Mouse (Mus musculus) myocyte (in vitro differentiated cells): ENCODE measurements around the gene 3110082J24Rik. TPM values are rescaled to one million over a fixed set of nuclear protein-coding genes. Genes with fewer than 3 reads are reported as not detected.

Experiments
- H3K27me3 ChIP-seq: one replicate; pipeline ENCODE4 v1.6.1; 2011; ENCODE audit not compliant: control insufficient read depth, insufficient read depth, insufficient read length
- H3K36me3 ChIP-seq: one replicate; pipeline ENCODE4 v1.6.1; 2011; ENCODE audit not compliant: control insufficient read depth, insufficient read depth
- H3K4me2 ChIP-seq: one replicate; pipeline ENCODE4 v1.6.1; 2011; ENCODE audit warnings: low read depth, control low read depth
- H3K4me3 ChIP-seq: one replicate; pipeline ENCODE4 v1.5.1; 2011; ENCODE audit warnings: mild to moderate bottlenecking, control low read depth, moderate library complexity
- H3K79me2 ChIP-seq: one replicate; pipeline ENCODE4 v1.6.1; 2011; ENCODE audit not compliant: control insufficient read depth, insufficient read depth
- H3ac ChIP-seq: one replicate; pipeline ENCODE4 v1.6.1; 2011; ENCODE audit not compliant: control insufficient read depth, insufficient read length
- CEBPB ChIP-seq: IDR thresholded peaks from 2 replicates; pipeline ENCODE4 v1.6.1; 2011; ENCODE audit warnings: mild to moderate bottlenecking, moderate library complexity; ENCODE audit not compliant: poor library complexity, insufficient read depth, severe bottlenecking
- E2F4 ChIP-seq: IDR thresholded peaks from one replicate; pipeline ENCODE4 v1.6.1; 2011; ENCODE audit warnings: mild to moderate bottlenecking, control low read depth, moderate library complexity; ENCODE audit not compliant: insufficient read depth
- MAX ChIP-seq: IDR thresholded peaks from one replicate; pipeline ENCODE4 v1.6.1; 2011; ENCODE audit warnings: low read depth, mild to moderate bottlenecking, control low read depth
- MYOD1 ChIP-seq, 3 experiments: IDR thresholded peaks; one replicate each; pipeline ENCODE4 v1.6.1; 2011; ENCODE audit warnings: control low read depth in 2 of 3, low read depth in 2 of 3, mild to moderate bottlenecking in 2 of 3, moderate library complexity in 1 of 3; ENCODE audit not compliant: insufficient read length in 2 of 3, control insufficient read depth in 1 of 3
- MYOG ChIP-seq, 3 experiments: IDR thresholded peaks; one replicate each; pipeline ENCODE4 v1.6.1; 2011; ENCODE audit warnings: control low read depth in 2 of 3, low read depth in 2 of 3, mild to moderate bottlenecking in 2 of 3; ENCODE audit not compliant: insufficient read length in 2 of 3, control insufficient read depth in 1 of 3, insufficient read depth in 1 of 3
- POLR2A ChIP-seq: IDR thresholded peaks from one replicate; pipeline ENCODE4 v1.6.1; 2011; ENCODE audit warnings: low read depth, mild to moderate bottlenecking, control low read depth, moderate library complexity; ENCODE audit not compliant: insufficient read length
- POLR2AphosphoS2 ChIP-seq: IDR thresholded peaks from one replicate; pipeline ENCODE4 v1.6.1; 2011; ENCODE audit warnings: low read depth, control low read depth; ENCODE audit not compliant: insufficient read length
- REST ChIP-seq: IDR thresholded peaks from one replicate; pipeline ENCODE4 v1.6.1; 2011; ENCODE audit warnings: mild to moderate bottlenecking, control low read depth, moderate library complexity; ENCODE audit not compliant: insufficient read depth, insufficient read length
- SRF ChIP-seq: IDR thresholded peaks from one replicate; pipeline ENCODE4 v1.6.1; 2011; ENCODE audit warnings: low read depth; ENCODE audit not compliant: control insufficient read depth, insufficient read length
- TCF12 ChIP-seq: IDR thresholded peaks from one replicate; pipeline ENCODE4 v1.6.1; 2011; ENCODE audit warnings: mild to moderate bottlenecking, control low read depth; ENCODE audit not compliant: poor library complexity, insufficient read depth, severe bottlenecking
- TCF3 ChIP-seq: IDR thresholded peaks from one replicate; pipeline ENCODE4 v1.6.1; 2011; ENCODE audit warnings: low read depth, control low read depth; ENCODE audit not compliant: insufficient read length
- USF1 ChIP-seq: IDR thresholded peaks from one replicate; pipeline ENCODE4 v1.6.1; 2011; ENCODE audit warnings: low read depth, mild to moderate bottlenecking, control low read depth, moderate library complexity
- polyA plus RNA-seq: library from polyadenylated mRNA; unstranded; fragments of >200 nt; fragmentation: generic; extraction: Trizol; gene quantifications from one replicate; pipeline ENCODE4 v1.2.1, GENCODE M21; 2012; ENCODE audit warnings: missing spikeins

Gene 3110082J24Rik
- polyA plus RNA-seq, 1 experiment = 0.08 TPM

DNA sequence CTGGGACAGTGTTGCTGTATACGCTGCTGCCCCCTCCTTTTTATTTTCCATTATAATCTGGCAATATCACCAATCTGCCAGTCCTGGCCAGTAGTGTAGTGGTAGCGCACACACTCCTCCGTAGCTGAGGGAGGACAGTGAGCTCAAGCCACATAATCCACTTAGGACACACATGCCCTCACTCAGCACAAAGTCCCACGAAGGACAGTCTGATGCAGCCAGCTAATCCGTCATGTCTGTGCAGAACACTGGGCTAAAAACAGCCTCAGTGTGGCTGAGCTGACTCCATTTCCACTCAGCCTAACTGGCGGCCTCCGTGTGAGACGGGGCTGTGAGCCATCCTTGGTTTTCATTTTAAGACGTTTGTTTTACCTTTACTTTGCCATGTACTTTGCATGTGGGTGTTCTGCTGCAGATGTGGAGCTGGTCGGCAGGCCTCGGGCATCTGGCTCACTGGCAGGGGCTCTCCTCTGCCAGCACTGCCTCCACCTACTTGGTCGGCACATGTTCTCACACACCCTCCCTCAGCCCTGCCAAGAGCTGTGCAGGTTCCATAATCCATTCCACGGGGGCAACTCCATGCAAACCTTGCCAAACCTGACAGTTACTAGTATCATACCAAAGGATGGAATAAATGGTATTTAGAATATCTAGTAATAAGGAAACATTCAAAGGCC lies 22.2 kb upstream of the 3110082J24Rik start:
- peaks cover 39% of the 10 kb centered on the region for H3K36me3 ChIP-seq
- TF ChIP-seq TCF12 (no peak), E2F4 (no peak), MAX (no peak), POLR2A (no peak), MYOD1 (IDR thresholded peaks at IDR 0.05; ENCODE audit: control insufficient read depth in 1 of 3, insufficient read length in 2 of 3, low read depth in 2 of 3) (no peak), CEBPB (no peak), USF1 (no peak), SRF (no peak), REST (no peak), MYOG (IDR thresholded peaks at IDR 0.05; ENCODE audit: control insufficient read depth in 1 of 3, insufficient read depth in 1 of 3, insufficient read length in 2 of 3, low read depth in 2 of 3) (no peak), POLR2AphosphoS2 (no peak), TCF3 (no peak)
- no peak overlapping the region for H3K4me3 ChIP-seq
- H3K27me3 ChIP-seq = no peaks in the 10 kb centered on the region
- H3K79me2 ChIP-seq = no peaks in the 10 kb centered on the region
- no peak overlapping the region for H3K4me2 ChIP-seq
- H3ac ChIP-seq = no peak overlapping the region

DNA sequence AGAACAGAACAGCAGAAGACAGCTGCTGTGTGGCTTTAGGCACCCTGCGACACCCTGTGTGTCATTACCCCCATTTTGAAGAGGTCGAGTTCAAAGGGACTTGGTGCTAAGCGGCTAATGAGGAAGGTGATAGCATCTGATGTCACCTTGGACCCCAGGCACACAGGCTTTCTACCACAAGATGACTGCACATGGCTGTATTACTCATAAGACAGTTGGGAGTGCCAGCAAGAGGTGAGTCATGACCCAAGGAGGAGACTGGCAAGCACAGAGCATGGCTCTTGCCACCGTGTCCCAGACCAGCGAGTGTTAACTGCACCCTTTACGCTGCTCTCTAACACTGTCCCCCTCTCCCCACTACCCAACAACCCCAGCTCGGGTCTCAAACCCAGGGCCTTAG lies 20.9 kb upstream of the 3110082J24Rik start:
- H3K4me2 ChIP-seq = peak overlapping the region; percentile 35

DNA sequence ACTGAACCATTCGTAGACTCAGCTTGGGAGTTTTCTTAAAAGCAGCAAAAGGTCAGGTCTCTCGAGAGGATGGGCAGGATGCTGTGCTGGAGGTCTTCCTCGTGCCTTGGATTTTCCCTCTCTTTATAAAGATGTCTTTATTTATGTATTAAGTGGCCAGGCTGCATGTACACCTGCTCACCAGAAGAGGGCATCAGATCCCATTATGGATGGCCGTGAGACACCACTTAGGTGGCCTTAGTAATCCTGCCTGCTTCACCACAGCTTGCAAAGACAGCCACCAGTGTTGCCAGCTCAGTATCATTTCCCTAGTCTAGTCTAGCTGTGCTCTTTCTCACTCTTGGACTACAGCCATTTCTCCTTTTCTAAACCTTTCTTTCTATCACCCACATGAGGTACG lies 19.7 kb upstream of the 3110082J24Rik start:
- TF ChIP-seq SRF = no peak
- TF ChIP-seq POLR2A = no peak
- TF ChIP-seq TCF12 = no peak
- TF ChIP-seq TCF3 = no peak
- no peak for TF ChIP-seq REST
- no peak for TF ChIP-seq POLR2AphosphoS2
- H3K27me3 ChIP-seq = no peaks in the 10 kb centered on the region
- H3K4me3 ChIP-seq = no peak overlapping the region
- H3K36me3 ChIP-seq = peaks cover 51% of the 10 kb centered on the region
- no peak overlapping the region for H3K4me2 ChIP-seq
- H3K79me2 ChIP-seq = no peaks in the 10 kb centered on the region
- H3ac ChIP-seq = no peak overlapping the region

More for the DNA sequence above, 20.9 kb upstream of the 3110082J24Rik start:
- H3K4me3 ChIP-seq = no peak overlapping the region
- H3ac ChIP-seq = no peak overlapping the region
- H3K27me3 ChIP-seq = no peaks in the 10 kb centered on the region
- peaks cover 43% of the 10 kb centered on the region for H3K36me3 ChIP-seq
- H3K79me2 ChIP-seq = no peaks in the 10 kb centered on the region
- peak in 1 of 3 experiments; percentile 22 for TF ChIP-seq MYOD1 (IDR thresholded peaks at IDR 0.05; ENCODE audit: control insufficient read depth in 1 of 3, insufficient read length in 2 of 3, low read depth in 2 of 3)
- no peak for TF ChIP-seq E2F4

DNA sequence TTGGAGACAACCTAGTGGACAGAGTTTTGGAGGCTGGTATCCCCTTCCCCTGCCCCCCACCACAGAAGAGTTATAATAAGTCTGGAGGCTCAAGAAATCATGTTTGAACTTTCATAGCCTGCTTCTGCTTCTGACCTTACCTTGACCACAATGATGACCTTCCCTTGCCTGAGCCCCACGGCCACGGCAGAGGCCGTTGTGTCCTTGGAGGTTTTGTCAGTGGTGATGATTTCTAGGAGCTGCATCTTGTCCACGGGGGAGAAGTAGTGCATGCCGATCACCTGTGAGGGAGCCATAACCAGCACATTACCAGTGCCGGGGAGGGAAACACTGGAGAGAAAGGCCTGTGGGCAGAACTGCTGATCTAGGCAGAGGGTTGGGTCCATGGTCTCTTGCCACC lies 16.6 kb upstream of the 3110082J24Rik start:
- Histone ChIP-seq H3K79me2 (no peaks in the 10 kb centered on the region), H3K36me3 (peaks cover 44% of the 10 kb centered on the region), H3K4me2 (no peak overlapping the region), H3K4me3 (no peak overlapping the region), H3K27me3 (no peaks in the 10 kb centered on the region), H3ac (no peak overlapping the region)
- TF ChIP-seq POLR2A (no peak), MYOD1 (IDR thresholded peaks at IDR 0.05; ENCODE audit: control insufficient read depth in 1 of 3, insufficient read length in 2 of 3, low read depth in 2 of 3) (no peak), CEBPB (no peak), REST (no peak), SRF (no peak), POLR2AphosphoS2 (no peak), MAX (no peak), TCF3 (no peak)

DNA sequence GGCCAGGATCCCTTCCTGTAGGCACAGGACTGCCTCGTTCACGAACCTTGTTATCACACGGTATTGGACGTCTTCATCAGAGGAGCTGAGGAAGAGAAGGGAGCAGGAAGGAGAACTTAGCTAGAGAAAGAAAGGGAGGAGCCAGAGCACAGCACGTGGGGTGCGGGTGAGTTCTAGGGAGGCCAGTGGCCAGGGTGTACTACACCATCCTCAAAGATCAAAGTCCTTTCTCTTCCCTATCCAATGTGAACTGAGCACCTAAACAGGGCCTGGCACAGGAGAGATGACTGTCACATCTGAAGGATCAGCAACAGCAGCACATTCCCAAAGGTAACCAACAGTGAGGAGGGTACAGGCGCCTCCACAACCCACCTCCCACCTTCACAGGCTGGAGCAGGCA lies 14.2 kb upstream of the 3110082J24Rik start:
- H3K4me2 ChIP-seq = no peak overlapping the region
- TF ChIP-seq TCF3 (no peak), TCF12 (no peak), REST (no peak), SRF (no peak), E2F4 (no peak)
- H3K36me3 ChIP-seq = peaks cover 32% of the 10 kb centered on the region
- H3K79me2 ChIP-seq = no peaks in the 10 kb centered on the region
- no peaks in the 10 kb centered on the region for H3K27me3 ChIP-seq
- no peak overlapping the region for H3ac ChIP-seq
- H3K4me3 ChIP-seq = no peak overlapping the region
